Mouse (Mus musculus): ENCODE measurements around the gene Aqp3.

DNA sequence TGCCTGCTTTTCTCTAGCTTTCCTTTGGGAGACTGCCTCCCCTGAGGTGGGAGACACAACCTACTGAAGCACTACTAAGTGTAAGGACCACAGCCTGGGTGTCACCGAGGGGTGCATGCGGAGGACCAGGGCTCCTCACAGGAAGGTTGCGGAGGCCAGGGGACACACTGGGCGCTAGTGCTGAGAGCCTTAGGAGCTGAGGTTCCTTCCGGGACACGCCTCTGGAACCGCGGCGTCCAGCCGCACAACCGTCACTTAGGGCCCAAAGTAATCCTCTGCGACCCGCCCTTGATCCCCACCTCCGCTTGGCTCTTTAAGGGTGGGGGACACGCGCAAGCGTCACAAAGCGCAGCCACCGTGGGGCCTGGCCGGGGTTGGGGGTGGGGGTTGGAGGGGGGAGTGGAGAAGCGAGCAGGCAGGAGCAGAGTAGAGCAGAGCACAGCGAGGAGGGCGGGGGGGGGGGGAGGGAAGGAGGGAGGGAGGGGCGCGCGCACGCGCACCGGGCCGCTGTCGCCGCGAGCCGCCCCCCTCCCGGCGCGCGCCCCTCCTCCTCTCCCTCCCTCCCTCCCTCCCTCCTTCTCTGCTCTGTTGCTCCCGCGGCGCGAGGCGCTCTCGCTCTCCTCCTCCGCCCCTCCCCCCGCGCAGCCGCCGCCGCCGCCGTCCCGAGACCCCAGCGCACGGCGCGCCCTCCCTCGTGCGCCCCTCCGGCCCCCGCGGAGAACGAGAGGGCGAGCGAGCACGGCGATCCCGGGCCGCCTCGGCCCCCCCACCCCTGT is 37.1 kb upstream of the Aqp3 start:
- no peak for TF ChIP-seq CTCF (IDR thresholded peaks at IDR 0.05; ENCODE audit: low read depth)
- no peak for TF ChIP-seq EP300 (IDR thresholded peaks at IDR 0.05; ENCODE audit: low read depth)

Measured in liver, embryonic 14.5 days (tissue).